Mouse (Mus musculus) lung, embryonic 14.5 days (tissue): Measurements from ENCODE around the gene Gtpbp8. TPM values are rescaled to one million over a fixed set of nuclear protein-coding genes. Genes with fewer than 3 reads are reported as not detected.
A peak's percentile ranks its signal among the peaks of the same experiment; 100 is the strongest.

Experiments
- ATAC-seq: fragments of 200-750 bp; cut with Nextera tagmentation; 2 replicates; pipeline ENCODE4 v1.8.0; 2017; ENCODE audit warnings: mild to moderate bottlenecking, moderate TSS enrichment, moderate library complexity; ENCODE audit not compliant: insufficient read depth
- DNase-seq: peaks from one replicate; pipeline ENCODE4 v3.0.0-alpha.2; 2015
- H3K27ac ChIP-seq: fragments of 300-500 bp; sonication (generic); 2 replicates; pipeline ENCODE4 v1.5.1; 2014; ENCODE audit warnings: low read depth, mild to moderate bottlenecking, moderate library complexity
- H3K27me3 ChIP-seq: fragments of 300-500 bp; sonication (generic); 2 replicates; pipeline ENCODE4 v1.6.1; 2014; ENCODE audit warnings: low read length, control low read depth; ENCODE audit not compliant: insufficient read depth
- H3K36me3 ChIP-seq: fragments of 300-500 bp; sonication (generic); 2 replicates; pipeline ENCODE4 v1.6.1; 2014; ENCODE audit warnings: control low read depth; ENCODE audit not compliant: insufficient read depth
- H3K4me1 ChIP-seq: fragments of 300-500 bp; sonication (generic); 2 replicates; pipeline ENCODE4 v1.6.1; 2014; ENCODE audit warnings: antibody characterized with exemption, control low read depth; ENCODE audit not compliant: insufficient read depth
- H3K4me2 ChIP-seq: fragments of 300-500 bp; sonication (generic); 2 replicates; pipeline ENCODE4 v1.6.1; 2014; ENCODE audit warnings: mild to moderate bottlenecking
- H3K4me3 ChIP-seq: fragments of 300-500 bp; sonication (generic); 2 replicates; pipeline ENCODE4 v1.5.1; 2014; ENCODE audit warnings: low read depth, low read length
- H3K9ac ChIP-seq: fragments of 300-500 bp; sonication (generic); 2 replicates; pipeline ENCODE4 v1.6.1; 2014
- H3K9me3 ChIP-seq: fragments of 300-500 bp; sonication (generic); 2 replicates; pipeline ENCODE4 v1.6.1; 2016; ENCODE audit warnings: low read depth, low read length, control low read depth
- CTCF ChIP-seq: IDR thresholded peaks from 2 replicates; pipeline ENCODE4 v1.5.1; 2016; ENCODE audit warnings: antibody characterized with exemption, low read depth
- WGBS: fragments of 180-500 bp; shearing (Covaris S2); extraction: QIAGEN DNeasy Blood & Tissue Kit; methylation state at CpG from one replicate; pipeline ENCODE4 v1.1.7; 2014; 5-methylcytosine and 5-hydroxymethylcytosine counted together
- polyA plus RNA-seq: library from polyadenylated mRNA; unstranded; fragments of >200 nt; fragmentation: Nextera tagmentation; extraction: Ambion mirVana; gene quantifications from 2 replicates; pipeline ENCODE4 v1.2.1, GENCODE M21; 2014

Gtpbp8 gene
- polyA plus RNA-seq, 1 experiment from 2014 or later: 31.8 TPM

- peak; percentile 57 for DNase-seq
- H3K27ac ChIP-seq: peak overlapping the region; percentile 91
- no peaks in the 10 kb centered on the region for H3K9me3 ChIP-seq
- no peaks in the 10 kb centered on the region for H3K36me3 ChIP-seq
- H3K27me3 ChIP-seq: no peaks in the 10 kb centered on the region
- no peak overlapping the region for H3K4me3 ChIP-seq
- H3K4me1 ChIP-seq: peaks cover 11% of the 10 kb centered on the region; the same call in 1 of the 2 replicates
- TF ChIP-seq CTCF: no peak
- H3K4me2 ChIP-seq: no peak overlapping the region
- H3K9ac ChIP-seq: no peak overlapping the region
- 71% methylated on average over 5 of the region's 5 CpGs for WGBS
- ATAC-seq: no peak
Observed at GRCm38 (mm10) chr16:44697473-44698205, 48.5 kb downstream of the Gtpbp8 start.

- Histone ChIP-seq H3K4me3 (no peak overlapping the region), H3K4me1 (peaks cover 19% of the 10 kb centered on the region), H3K27ac (peak overlapping the region; percentile 91), H3K4me2 (no peak overlapping the region; the same call in 1 of the 2 replicates), H3K36me3 (no peaks in the 10 kb centered on the region), H3K9me3 (no peaks in the 10 kb centered on the region), H3K27me3 (no peaks in the 10 kb centered on the region), H3K9ac (no peak overlapping the region)
- DNase-seq: peak; percentile 98
- peak; percentile 32 for TF ChIP-seq CTCF
- peak; percentile 98 for ATAC-seq
- WGBS: 20% methylated on average over 12 of the region's 12 CpGs
Observed at GRCm38 (mm10) chr16:44695859-44696620, 50.1 kb downstream of the Gtpbp8 start.

- no peak for TF ChIP-seq CTCF
- H3K9ac ChIP-seq: no peak overlapping the region
- DNase-seq (peak; percentile 86), ATAC-seq (peak; percentile 48)
- no peaks in the 10 kb centered on the region for H3K9me3 ChIP-seq
- peaks cover 19% of the 10 kb centered on the region for H3K4me1 ChIP-seq
- peak overlapping the region; percentile 91 for H3K27ac ChIP-seq
- H3K4me2 ChIP-seq: no peak overlapping the region
- WGBS: 42% methylated on average over 8 of the region's 8 CpGs
- no peaks in the 10 kb centered on the region for H3K36me3 ChIP-seq
- no peaks in the 10 kb centered on the region for H3K27me3 ChIP-seq
- no peak overlapping the region for H3K4me3 ChIP-seq
Observed at GRCm38 (mm10) chr16:44695214-44695858, 50.8 kb downstream of the Gtpbp8 start.

GRCm38 (mm10) chr16:44693695-44694094 lies 52.5 kb downstream of the Gtpbp8 start:
- H3K9ac ChIP-seq: no peak overlapping the region
- H3K27me3 ChIP-seq: no peaks in the 10 kb centered on the region
- H3K4me3 ChIP-seq: no peak overlapping the region
- peaks cover 19% of the 10 kb centered on the region for H3K4me1 ChIP-seq
- ATAC-seq (no peak), DNase-seq (no peak)
- H3K4me2 ChIP-seq: no peak overlapping the region
- no peaks in the 10 kb centered on the region for H3K36me3 ChIP-seq
- WGBS: 65% methylated on average over 6 of the region's 6 CpGs
- H3K27ac ChIP-seq: 0 out of 2 replicates have a peak overlapping the region, but pooled peaks have one; percentile 25
- H3K9me3 ChIP-seq: no peaks in the 10 kb centered on the region
- TF ChIP-seq CTCF: peak; percentile 28; the same call in 1 of the 2 replicates

- no peak for ATAC-seq
- no peak for TF ChIP-seq CTCF
- Histone ChIP-seq H3K4me1 (peaks cover 19% of the 10 kb centered on the region), H3K4me3 (no peak overlapping the region), H3K9ac (no peak overlapping the region), H3K27me3 (no peaks in the 10 kb centered on the region), H3K27ac (no peak overlapping the region; the same call in 1 of the 2 replicates), H3K36me3 (no peaks in the 10 kb centered on the region), H3K4me2 (no peak overlapping the region), H3K9me3 (no peaks in the 10 kb centered on the region)
- 86% methylated on average over 1 of the region's 1 CpGs for WGBS
- no peak for DNase-seq
Observed at GRCm38 (mm10) chr16:44692541-44692940, 53.6 kb downstream of the Gtpbp8 start.

GRCm38 (mm10) chr16:44691561-44692141 lies 54.5 kb downstream of the Gtpbp8 start:
- H3K4me1 ChIP-seq: peaks cover 16% of the 10 kb centered on the region
- peak overlapping the region; percentile 37 for H3K4me2 ChIP-seq
- 25% methylated on average over 17 of the region's 17 CpGs for WGBS
- H3K27ac ChIP-seq: peak overlapping the region; percentile 79
- no peak overlapping the region for H3K4me3 ChIP-seq
- no peaks in the 10 kb centered on the region for H3K9me3 ChIP-seq
- no peaks in the 10 kb centered on the region for H3K27me3 ChIP-seq
- no peaks in the 10 kb centered on the region for H3K36me3 ChIP-seq
- H3K9ac ChIP-seq: 0 out of 2 replicates have a peak overlapping the region, but pooled peaks have one; percentile 3
- TF ChIP-seq CTCF: no peak
- ATAC-seq: no peak
- peak; percentile 86 for DNase-seq
